Mouse (Mus musculus) ES-E14 (cell line): ENCODE results near the gene Lrrc8e. TPM values are rescaled to one million over a fixed set of nuclear protein-coding genes. Genes with fewer than 3 reads are reported as not detected.
A peak's percentile ranks its signal among the peaks of the same experiment; 100 is the strongest.

ENCODE experiments used
- DNase-seq: peaks from one replicate; pipeline ENCODE4 v3.0.0-alpha.2; 2013; ENCODE audit warnings: low read depth, low spot score
- H3K27ac ChIP-seq: 2 replicates; pipeline ENCODE4 v1.5.1; 2012; ENCODE audit warnings: low read depth, mild to moderate bottlenecking, low read length, moderate library complexity, mixed read lengths; ENCODE audit not compliant: poor library complexity, insufficient read depth, severe bottlenecking
- H3K36me3 ChIP-seq: 2 replicates; pipeline ENCODE4 v1.6.1; 2012; ENCODE audit warnings: mild to moderate bottlenecking, low read length, moderate library complexity, mixed read lengths; ENCODE audit not compliant: control insufficient read depth, poor library complexity, insufficient read depth, severe bottlenecking
- H3K4me1 ChIP-seq, 2 experiments: fragments of 150-350 bp in 1 of 2; sonication (generic) in 1 of 2; 2 replicates each; pipeline ENCODE4 v1.6.1; 2012; ENCODE audit warnings: low read length in 2 of 2, mild to moderate bottlenecking in 1 of 2, mixed read lengths in 1 of 2; ENCODE audit not compliant: control insufficient read depth in 2 of 2, insufficient read depth in 2 of 2, poor library complexity in 1 of 2
- H3K4me3 ChIP-seq, 2 experiments: fragments of 150-350 bp in 1 of 2; sonication (generic) in 1 of 2; 2 replicates each; pipeline ENCODE4 v1.5.1; 2012; ENCODE audit warnings: low read length in 2 of 2, low read depth in 1 of 2, mild to moderate bottlenecking in 1 of 2, mixed read lengths in 1 of 2; ENCODE audit not compliant: insufficient read depth in 1 of 2, poor library complexity in 1 of 2, severe bottlenecking in 1 of 2
- H3K9ac ChIP-seq: 2 replicates; pipeline ENCODE4 v1.6.1; 2012; ENCODE audit warnings: low read depth, mild to moderate bottlenecking, low read length, mixed read lengths; ENCODE audit not compliant: poor library complexity, insufficient read depth, severe bottlenecking
- H3K9me3 ChIP-seq: fragments of 150-350 bp; sonication (generic); 2 replicates; pipeline ENCODE4 v1.6.1; 2012; ENCODE audit warnings: low read depth, mild to moderate bottlenecking, low read length; ENCODE audit not compliant: control insufficient read depth, insufficient read depth
- CHD2 ChIP-seq: IDR thresholded peaks from 2 replicates; pipeline ENCODE4 v1.6.1; 2014; ENCODE audit warnings: mild to moderate bottlenecking, low read depth, low read length, inconsistent platforms
- HCFC1 ChIP-seq: IDR thresholded peaks from 2 replicates; pipeline ENCODE4 v1.6.1; 2012; ENCODE audit warnings: low read length, inconsistent platforms, borderline replicate concordance; ENCODE audit not compliant: insufficient read depth
- MAFK ChIP-seq: IDR thresholded peaks from 2 replicates; pipeline ENCODE4 v1.6.1; 2014; ENCODE audit warnings: mild to moderate bottlenecking, low read depth, low read length, inconsistent platforms; ENCODE audit not compliant: insufficient read depth
- ZC3H11A ChIP-seq: IDR thresholded peaks from 2 replicates; pipeline ENCODE4 v1.6.1; 2012; ENCODE audit warnings: low read depth, mild to moderate bottlenecking, inconsistent platforms, low read length, borderline replicate concordance
- ZNF384 ChIP-seq: IDR thresholded peaks from 2 replicates; pipeline ENCODE4 v1.6.1; 2012; ENCODE audit warnings: low read depth, low read length, inconsistent platforms
- in situ Hi-C, 2 experiments: fragments of 600-800 bp; cut with MboI; formaldehyde crosslinking; loops; one replicate each; pipeline ENCODE4 v1.15.1; 2025; ENCODE audit warnings: low sequenced_read_pairs in 2 of 2, inconsistent platforms in 1 of 2; ENCODE audit not compliant: unreplicated experiment in 2 of 2
- total RNA-seq: library from RNA; depleted of rRNA; stranded (reverse); fragments of 300-350 nt; gene quantifications from 2 replicates; pipeline ENCODE4 v1.2.3, GENCODE M21; 2012

Lrrc8e gene
- total RNA-seq, 1 experiment, result 0.67 TPM

DNA sequence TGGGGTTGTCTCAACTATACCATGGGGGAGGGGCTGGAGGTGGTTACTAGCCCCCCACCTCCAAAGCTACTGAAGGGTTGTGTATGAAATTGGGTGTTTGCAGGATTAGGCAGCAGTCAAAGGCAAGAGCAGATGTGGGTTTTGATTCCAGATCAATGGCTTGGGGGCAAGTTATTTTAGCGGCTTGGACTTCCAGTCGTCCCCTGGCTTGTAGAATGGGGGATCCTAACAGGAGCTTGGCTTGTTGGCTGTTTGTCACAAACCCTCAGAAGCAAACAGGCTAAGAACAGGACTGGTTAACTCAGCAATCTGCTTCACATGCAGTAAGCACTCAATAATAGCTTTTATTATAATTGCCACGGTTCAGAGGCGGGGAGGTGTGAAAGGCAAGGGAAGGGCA lies 30.7 kb downstream of the Lrrc8e start:
- no peak for TF ChIP-seq HCFC1
- no peak for TF ChIP-seq ZC3H11A
- peaks cover 24% of the 10 kb centered on the region for H3K36me3 ChIP-seq
- no peak overlapping the region for H3K9ac ChIP-seq
- in situ Hi-C loops, result no loop called here
- H3K4me1 ChIP-seq, result peaks cover 6 to 16% of the 10 kb centered on the region in 2 experiments; a peak in 2 of 4 replicates
- H3K9me3 ChIP-seq, result no peaks in the 10 kb centered on the region
- no peak for DNase-seq
- H3K27ac ChIP-seq, result no peak overlapping the region
- no peak overlapping the region for H3K4me3 ChIP-seq

DNA sequence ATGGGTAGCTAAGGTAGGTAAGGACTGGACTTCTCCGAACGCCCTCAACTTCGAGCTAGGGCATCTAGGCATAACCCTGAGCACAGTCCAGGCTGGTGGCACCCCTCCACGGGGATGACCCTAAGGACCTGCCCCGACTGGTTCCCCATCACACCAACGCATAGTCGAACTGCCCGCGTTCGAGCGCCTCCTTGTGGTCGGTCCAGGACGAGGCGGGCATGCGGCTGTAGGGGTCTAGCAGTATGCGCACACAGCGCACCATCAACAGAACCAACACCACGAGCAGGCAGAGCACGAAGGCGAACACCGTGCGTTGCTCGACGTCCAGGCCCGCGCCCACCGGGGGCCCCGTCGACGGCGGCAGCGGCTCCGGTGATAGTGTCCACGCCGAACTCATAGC lies 31.6 kb downstream of the Lrrc8e start:
- peaks cover 3 to 14% of the 10 kb centered on the region in 2 experiments; a peak in 2 of 4 replicates for H3K4me1 ChIP-seq
- peaks cover 30% of the 10 kb centered on the region for H3K36me3 ChIP-seq
- DNase-seq, result peak; percentile 66
- H3K9ac ChIP-seq, result peak overlapping the region; percentile 70
- TF ChIP-seq MAFK (no peak), ZNF384 (no peak), CHD2 (no peak), HCFC1 (no peak), ZC3H11A (no peak)
- peak overlapping the region; percentile 30; the same call in 1 of the 2 replicates for H3K27ac ChIP-seq
- no peaks in the 10 kb centered on the region for H3K9me3 ChIP-seq
- H3K4me3 ChIP-seq, result peak overlapping the region; percentile 78 to 92
- in situ Hi-C loops, result no loop called here

DNA sequence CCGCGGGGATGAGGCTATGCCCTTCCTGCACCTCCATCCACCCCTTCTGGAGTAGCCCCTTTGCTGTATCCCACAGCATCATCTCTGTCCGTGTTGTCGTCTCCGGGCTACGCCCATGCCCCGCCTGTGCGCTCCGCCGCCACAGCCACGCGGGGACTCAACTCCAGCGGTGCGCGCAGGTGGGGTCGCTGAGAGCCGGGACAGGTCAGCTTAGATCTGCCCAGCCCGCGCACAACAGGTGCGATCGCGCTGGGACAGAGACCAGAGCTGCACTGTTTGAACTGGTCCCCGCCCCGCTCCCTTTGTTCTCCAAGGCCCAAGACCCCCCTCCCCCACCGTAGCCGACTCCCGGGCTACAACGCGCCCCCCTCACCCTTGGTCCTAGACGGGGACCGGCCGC lies 32.1 kb downstream of the Lrrc8e start:
- TF ChIP-seq ZC3H11A (no peak), ZNF384 (no peak), HCFC1 (no peak), MAFK (no peak), CHD2 (no peak)

DNA sequence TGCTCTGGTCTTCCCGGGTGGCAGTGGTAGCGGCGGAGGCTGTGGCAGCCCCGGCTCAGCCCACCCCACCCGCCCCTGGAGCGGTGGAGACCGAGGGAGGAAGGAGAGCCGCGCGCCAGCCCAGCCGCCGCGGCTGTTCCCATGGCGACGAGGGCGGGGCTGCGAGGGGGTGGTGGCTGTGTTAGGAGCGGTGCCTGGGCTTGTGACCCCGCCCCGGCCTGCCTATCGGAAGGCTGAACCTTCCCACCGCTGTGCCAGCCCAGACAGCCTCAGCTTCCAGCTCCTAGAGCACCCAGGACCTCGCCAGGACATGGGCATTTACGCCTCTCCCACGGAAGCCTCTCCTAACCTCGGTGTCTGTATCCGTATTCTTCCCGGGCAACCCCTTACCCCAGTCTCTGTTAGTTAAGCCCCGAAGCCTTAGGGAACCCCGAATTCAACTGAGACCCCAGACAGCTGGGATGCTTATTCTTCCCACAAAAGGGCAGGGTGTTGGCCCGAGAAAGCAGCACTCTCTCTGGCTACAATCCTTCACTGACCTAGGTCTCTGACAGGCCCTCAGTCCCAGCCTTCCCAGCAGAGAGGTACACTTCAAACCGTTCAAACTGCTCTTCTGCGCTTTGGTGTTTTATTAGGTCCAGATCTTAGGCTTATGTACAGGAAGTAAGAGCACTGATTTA lies 32.6 kb downstream of the Lrrc8e start, which contains the start of gene Ctxn1:
TSS of gene Ctxn1 (minus strand) at position 150 of the 680 bp plus-strand sequence.
- H3K9ac ChIP-seq, result peak within 1 kb of the TSS; percentile 70
- peak; percentile 94 for DNase-seq
- no peaks in the 10 kb centered on the region for H3K9me3 ChIP-seq
- H3K27ac ChIP-seq, result peak within 1 kb of the TSS; percentile 30; the same call in 1 of the 2 replicates
- peak within 1 kb of the TSS; percentile 78 to 92 for H3K4me3 ChIP-seq
- H3K4me1 ChIP-seq, result peaks cover 3 to 9% of the 10 kb centered on the region in 2 experiments; a peak in 2 of 4 replicates
- in situ Hi-C loops, result no loop called here
- peaks cover 33% of the 10 kb centered on the region for H3K36me3 ChIP-seq
- TF ChIP-seq CHD2, result no peak
- TF ChIP-seq ZNF384, result no peak
- TF ChIP-seq ZC3H11A, result no peak
- no peak for TF ChIP-seq HCFC1
- no peak for TF ChIP-seq MAFK

More for the DNA sequence above, 32.1 kb downstream of the Lrrc8e start:
- Histone ChIP-seq H3K4me3 (peak overlapping the region; percentile 78 to 92), H3K9ac (peak overlapping the region; percentile 70), H3K9me3 (no peaks in the 10 kb centered on the region), H3K36me3 (peaks cover 32% of the 10 kb centered on the region), H3K4me1 (peaks cover 3 to 11% of the 10 kb centered on the region in 2 experiments; a peak in 2 of 4 replicates), H3K27ac (peak overlapping the region; percentile 30; the same call in 1 of the 2 replicates)
- in situ Hi-C loops, result no loop called here
- DNase-seq, result peak; percentile 78
